8 mouse cellular contexts compared by ENCODE assay signal in the genomic region with DNA sequence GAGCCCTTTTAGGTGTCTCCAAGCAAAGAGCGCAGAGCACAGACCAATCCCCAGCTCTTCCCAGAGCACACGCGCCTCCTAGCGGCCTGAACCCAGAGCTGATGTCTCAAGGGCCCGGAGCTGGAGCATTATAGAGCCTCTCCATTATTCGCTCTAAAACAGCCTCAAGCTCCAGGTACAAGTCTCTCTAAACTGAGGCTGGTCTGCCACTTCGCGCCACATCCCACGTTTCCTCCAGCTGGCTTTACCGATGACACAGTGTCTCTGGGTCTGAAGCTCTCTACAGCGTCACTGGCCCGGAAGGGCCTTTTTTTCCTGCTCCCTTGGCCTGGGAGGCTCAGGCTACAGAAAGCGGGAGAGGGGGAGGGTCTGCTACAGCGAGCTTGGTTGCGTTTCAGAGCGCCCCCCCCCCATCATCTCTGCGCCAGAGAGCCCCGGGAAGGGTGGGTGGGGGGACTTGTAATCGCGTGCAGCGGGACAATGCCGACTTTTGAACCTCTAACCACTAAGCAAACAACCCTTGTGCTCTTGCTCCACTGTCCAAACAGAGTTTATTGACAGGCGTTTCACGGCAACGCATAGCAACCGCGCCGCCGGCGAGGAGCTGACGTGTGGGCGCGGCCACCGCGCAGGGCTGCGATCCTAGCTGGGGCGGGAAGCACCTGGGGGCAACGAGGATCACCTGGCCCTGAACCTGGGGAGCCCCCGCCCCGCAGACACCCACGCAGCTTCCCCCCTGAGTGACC. TPM values are rescaled to one million over a fixed set of nuclear protein-coding genes. Genes with fewer than 3 reads are reported as not detected.
DNase-seq lines count a peak whose midpoint lies in the region; ATAC-seq lines count a peak whose summit lies in the region.

No protein-coding gene starts in this region.

- H3K9me3 ChIP-seq in embryonic facial prominence, embryonic 12.5 days = no peaks in the 10 kb centered on the region
- H3K9me3 ChIP-seq in hindbrain, embryonic 16.5 days (ENCODE audit: control insufficient read depth, low read length) = no peaks in the 10 kb centered on the region
- no peaks in the 10 kb centered on the region for H3K9me3 ChIP-seq in liver, embryonic 13.5 days (replicated peaks)

- H3K36me3 ChIP-seq in embryonic facial prominence, embryonic 12.5 days = no peaks in the 10 kb centered on the region
- no peaks in the 10 kb centered on the region for H3K36me3 ChIP-seq in hindbrain, embryonic 16.5 days (ENCODE audit: control insufficient read depth, insufficient read depth, low read length)
- no peaks in the 10 kb centered on the region for H3K36me3 ChIP-seq in liver, embryonic 13.5 days

- H3K4me3 ChIP-seq in embryonic facial prominence, embryonic 12.5 days = peak overlapping the region; percentile 10; the same call in 1 of the 2 replicates
- no peak overlapping the region for H3K4me3 ChIP-seq in hindbrain, embryonic 16.5 days (ENCODE audit: low read length)
- H3K4me3 ChIP-seq in liver, embryonic 13.5 days (replicated peaks) = peak overlapping the region; percentile 28

- peak; percentile 15 for DNase-seq in layer of hippocampus, adult 11-12 months (ENCODE audit: low spot score)
- no peak for DNase-seq in layer of hippocampus, adult 9-10 months (ENCODE audit: low spot score)
- peak; percentile 68 for DNase-seq in NIH3T3 (ENCODE audit: low read depth)
- no peak for DNase-seq in liver, embryonic 13.5 days
- DNase-seq in naive thymus-derived CD4-positive, alpha-beta T cell, adult 2 months (ENCODE audit: low read depth) = peak; percentile 50
- no peak for DNase-seq in spleen, postnatal 4 days (ENCODE audit: low spot score in 2 of 2)

- H3K4me2 ChIP-seq in embryonic facial prominence, embryonic 12.5 days (replicated peaks) = peak overlapping the region; percentile 27
- peak overlapping the region; percentile 20 for H3K4me2 ChIP-seq in hindbrain, embryonic 16.5 days (ENCODE audit: low read length)
- H3K4me2 ChIP-seq in liver, embryonic 13.5 days = peak overlapping the region; percentile 54

- peak; percentile 61 for ATAC-seq in embryonic facial prominence, embryonic 12.5 days (ENCODE audit: insufficient number of reproducible peaks, insufficient read depth, low FRiP score, low TSS enrichment)
- no peak for ATAC-seq in hindbrain, embryonic 16.5 days
- peak; percentile 79 for ATAC-seq in liver, embryonic 13.5 days (ENCODE audit: low read depth)

- no peak overlapping the region for H3K9ac ChIP-seq in embryonic facial prominence, embryonic 12.5 days
- H3K9ac ChIP-seq in hindbrain, embryonic 16.5 days (ENCODE audit: low read depth, low read length) = no peak overlapping the region
- no peak overlapping the region for H3K9ac ChIP-seq in liver, embryonic 13.5 days

- peaks cover 8% of the 10 kb centered on the region; the same call in 1 of the 2 replicates for H3K4me1 ChIP-seq in embryonic facial prominence, embryonic 12.5 days
- no peaks in the 10 kb centered on the region for H3K4me1 ChIP-seq in hindbrain, embryonic 16.5 days (ENCODE audit: control insufficient read depth, insufficient read depth, low read depth, low read length)
- peaks cover 14% of the 10 kb centered on the region; the same call in 1 of the 2 replicates for H3K4me1 ChIP-seq in liver, embryonic 13.5 days (replicated peaks)

- WGBS in embryonic facial prominence, embryonic 12.5 days = under 1% methylated on average over 41 of the region's 41 CpGs
- WGBS in hindbrain, embryonic 16.5 days = under 1% methylated on average over 41 of the region's 41 CpGs
- 2% methylated on average over 41 of the region's 41 CpGs for WGBS in liver, embryonic 13.5 days (ENCODE audit: insufficient replicate concordance)

- H3K27me3 ChIP-seq in embryonic facial prominence, embryonic 12.5 days = peaks cover 97% of the 10 kb centered on the region
- H3K27me3 ChIP-seq in hindbrain, embryonic 16.5 days (replicated peaks; ENCODE audit: control insufficient read depth, insufficient read depth, low read length) = peaks cover 85% of the 10 kb centered on the region
- H3K27me3 ChIP-seq in liver, embryonic 13.5 days = peaks cover 91% of the 10 kb centered on the region

- H3K27ac ChIP-seq in embryonic facial prominence, embryonic 12.5 days = no peak overlapping the region
- no peak overlapping the region for H3K27ac ChIP-seq in hindbrain, embryonic 16.5 days (ENCODE audit: low read depth, low read length)
- H3K27ac ChIP-seq in liver, embryonic 13.5 days = peak overlapping the region; percentile 34; the same call in 1 of the 2 replicates

RNA-seq across cellular contexts. Expression of a gene that starts 7.6 kb away (rescaled TPM):
- polyA plus RNA-seq in embryonic facial prominence, embryonic 12.5 days (2016; fragmentation: Nextera tagmentation; extraction: Ambion mirVana) = not detected in 2 replicates
- polyA plus RNA-seq in hindbrain, embryonic 16.5 days (2015; fragmentation: Nextera tagmentation; extraction: Ambion mirVana) = not detected in 2 replicates
- not detected in 2 replicates for polyA plus RNA-seq in liver, embryonic 13.5 days (2015; fragmentation: Nextera tagmentation; extraction: Ambion mirVana)

RNA-seq across cellular contexts. Expression of a gene that starts 22.8 kb away (rescaled TPM):
- polyA plus RNA-seq in embryonic facial prominence, embryonic 12.5 days (2016; fragmentation: Nextera tagmentation; extraction: Ambion mirVana) = not detected in 2 replicates
- polyA plus RNA-seq in hindbrain, embryonic 16.5 days (2015; fragmentation: Nextera tagmentation; extraction: Ambion mirVana) = not detected in 2 replicates
- 0.30 and 0.48 TPM in 2 replicates for polyA plus RNA-seq in liver, embryonic 13.5 days (2015; fragmentation: Nextera tagmentation; extraction: Ambion mirVana)

RNA-seq across cellular contexts. Expression of a gene that starts 29.7 kb away (rescaled TPM):
- not detected in 2 replicates for polyA plus RNA-seq in embryonic facial prominence, embryonic 12.5 days (2016; fragmentation: Nextera tagmentation; extraction: Ambion mirVana)
- polyA plus RNA-seq in hindbrain, embryonic 16.5 days (2015; fragmentation: Nextera tagmentation; extraction: Ambion mirVana) = not detected in 2 replicates
- polyA plus RNA-seq in liver, embryonic 13.5 days (2015; fragmentation: Nextera tagmentation; extraction: Ambion mirVana) = 0.16 TPM in 1 of 2 replicates, not detected in the other

Comparison
In these comparisons a context has a peak if more than half of its experiments do, and no peak if none do; other contexts are left out.
1. DNase-seq: peak in layer of hippocampus, adult 11-12 months (single experiment), NIH3T3 (single experiment) and naive thymus-derived CD4-positive, alpha-beta T cell, adult 2 months (single experiment); none in layer of hippocampus, adult 9-10 months (single experiment), liver, embryonic 13.5 days (single experiment) and spleen, postnatal 4 days (0 of 2).
2. Peak in every context shown above with its lines, with median percentiles within 50 percentile points of each other: H3K4me2 ChIP-seq.